Mouse (Mus musculus): Measurements from ENCODE around the gene Stat5a.

Gene Stat5a

GRCm38 (mm10) chr11:100858935-100859578 lies at the start of gene Stat5a:
Gene Stat5a (plus strand): TSS chr11:100859351.
- in situ Hi-C loops (cut with MboI, MseI), result no loop called here

DNA sequence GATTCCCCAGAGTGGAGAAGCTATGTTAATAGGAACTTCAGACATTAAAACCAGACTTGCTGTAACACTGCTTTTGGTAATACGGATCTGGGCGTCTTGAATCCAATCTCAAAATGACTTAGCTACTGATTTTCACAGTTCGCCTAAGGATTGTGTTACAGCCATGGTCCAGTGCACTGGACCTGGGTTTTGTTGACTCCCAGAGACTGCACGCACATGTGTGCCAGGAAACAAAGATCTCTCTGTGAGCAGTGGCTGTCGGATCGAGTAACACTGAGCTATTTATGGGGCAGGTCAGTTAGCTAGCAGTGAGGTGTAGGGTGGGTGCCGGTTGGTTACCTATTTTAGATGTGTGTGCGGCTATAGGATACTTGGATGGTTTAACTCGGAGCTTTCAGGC lies 48.6 kb upstream of the Stat5a start:
- in situ Hi-C loops (cut with MboI, MseI), result no loop called here

DNA sequence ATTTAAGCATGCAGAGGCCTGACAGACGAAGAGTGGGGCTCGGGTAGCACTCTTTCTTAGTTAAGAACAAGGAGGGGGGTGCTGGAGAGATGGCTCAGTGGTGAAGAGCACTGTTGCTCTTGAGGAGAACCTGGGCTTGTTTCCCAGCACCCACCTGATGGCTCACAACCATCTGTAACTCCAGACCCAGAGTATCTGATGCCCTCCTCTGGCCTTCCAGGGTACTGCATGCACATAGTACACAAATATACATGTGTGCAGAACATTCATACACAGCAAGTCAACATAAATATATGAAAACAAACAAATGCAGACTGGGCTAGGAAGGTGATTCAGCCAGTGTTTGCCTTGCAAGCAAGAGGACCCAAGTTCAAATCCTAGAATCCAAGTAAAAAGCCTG lies 48.0 kb upstream of the Stat5a start:
- in situ Hi-C loops (cut with MboI, MseI), result no loop called here

- in situ Hi-C loops (cut with MboI, MseI), result no loop called here
Measured at GRCm38 (mm10) chr11:100814498-100814897, 44.7 kb upstream of the Stat5a start.

- in situ Hi-C loops (cut with MboI, MseI), result loop anchor here in 1 of 2 experiments (5.0 kb wide), 1 partner anchor 36 kb away; the partner anchor contains the start of gene Stat5b
Measured at GRCm38 (mm10) chr11:100816342-100816741, 42.8 kb upstream of the Stat5a start.

GRCm38 (mm10) chr11:100816801-100817200 lies 42.4 kb upstream of the Stat5a start:
- in situ Hi-C loops (cut with MboI, MseI), result loop anchor here in 1 of 2 experiments (5.0 kb wide), 1 partner anchor 36 kb away; the partner anchor contains the start of gene Stat5b

- in situ Hi-C loops (cut with MboI, MseI), result loop anchor here in 1 of 2 experiments (5.0 kb wide), 1 partner anchor 35 kb away; the partner anchor contains the start of gene Stat5b
Measured at GRCm38 (mm10) chr11:100817311-100817710, 41.8 kb upstream of the Stat5a start.

DNA sequence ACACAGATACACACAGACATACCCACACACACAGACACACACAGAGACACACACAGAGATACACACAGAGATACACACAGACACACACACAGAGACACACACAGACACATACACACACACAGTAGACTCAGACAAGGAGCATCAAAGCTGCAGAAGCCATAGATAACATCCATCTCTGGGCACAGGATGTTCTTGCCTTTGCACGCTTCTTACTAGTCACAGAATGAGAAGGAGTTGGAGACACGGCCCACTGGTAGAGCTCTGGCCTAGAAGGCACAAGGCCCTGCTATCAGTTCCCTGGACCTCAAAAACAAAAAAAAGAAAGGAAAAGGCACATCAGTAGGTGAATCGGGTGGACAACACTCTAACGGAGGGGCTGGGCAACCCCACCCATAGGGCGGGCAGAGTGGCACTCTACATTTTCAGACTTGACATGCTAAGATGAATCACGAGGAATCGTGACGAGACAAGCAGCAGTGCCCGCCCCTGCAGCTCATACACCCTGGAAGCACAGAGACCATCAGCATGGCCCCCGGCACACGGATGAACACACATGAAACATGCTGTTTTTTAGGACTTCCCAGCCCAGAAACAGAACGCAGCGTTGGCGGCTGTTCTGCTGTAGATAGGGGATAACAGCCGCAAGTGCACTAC lies 40.7 kb upstream of the Stat5a start:
- in situ Hi-C loops (cut with MboI, MseI), result loop anchor here in 1 of 2 experiments (5.0 kb wide), 1 partner anchor 34 kb away; the partner anchor contains the start of gene Stat5b

DNA sequence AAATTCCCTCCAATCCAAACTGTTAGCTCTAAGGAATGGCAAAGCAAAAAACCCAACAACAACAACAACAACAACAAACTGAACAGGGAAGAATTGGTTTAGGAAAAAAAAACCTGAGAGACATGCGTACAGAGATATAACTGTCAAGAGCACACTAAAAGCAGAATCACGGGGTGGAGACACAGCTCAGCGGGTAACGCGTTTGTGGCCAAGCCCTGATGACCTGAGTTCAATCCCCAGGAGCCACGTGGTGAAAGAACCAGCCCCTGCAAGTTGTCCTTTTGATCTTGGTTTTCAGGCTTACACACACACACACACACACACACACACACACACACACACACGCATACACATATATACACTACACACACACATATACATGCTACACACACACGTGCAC lies 40.1 kb upstream of the Stat5a start:
- in situ Hi-C loops (cut with MboI, MseI), result loop anchor here in 1 of 2 experiments (5.0 kb wide), 1 partner anchor 33 kb away; the partner anchor contains the start of gene Stat5b

- in situ Hi-C loops (cut with MboI, MseI), result loop anchor here in 1 of 2 experiments (5.0 kb wide), 1 partner anchor 33 kb away; the partner anchor contains the start of gene Stat5b
Measured at GRCm38 (mm10) chr11:100819626-100820025, 39.5 kb upstream of the Stat5a start.

DNA sequence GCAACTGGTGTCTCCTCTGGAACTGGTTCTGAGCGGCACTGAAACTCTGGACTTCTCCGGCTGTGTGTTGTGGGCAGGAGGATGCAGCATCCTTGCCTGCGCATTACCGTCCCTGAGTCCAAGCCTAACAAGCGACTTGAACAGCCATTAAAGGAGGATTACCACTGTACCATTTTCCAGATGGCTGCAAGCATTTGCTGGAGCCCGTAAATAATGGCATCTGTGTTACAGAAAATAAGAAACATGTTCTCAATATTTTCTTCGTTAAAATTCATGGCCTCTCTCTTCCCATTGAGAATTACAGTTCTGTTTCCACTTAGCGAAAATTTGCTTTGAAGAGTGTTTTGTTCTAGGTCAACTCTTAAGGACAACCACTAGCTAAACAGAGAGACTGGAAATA lies 39.1 kb upstream of the Stat5a start:
- in situ Hi-C loops (cut with MboI, MseI), result no loop called here

DNA sequence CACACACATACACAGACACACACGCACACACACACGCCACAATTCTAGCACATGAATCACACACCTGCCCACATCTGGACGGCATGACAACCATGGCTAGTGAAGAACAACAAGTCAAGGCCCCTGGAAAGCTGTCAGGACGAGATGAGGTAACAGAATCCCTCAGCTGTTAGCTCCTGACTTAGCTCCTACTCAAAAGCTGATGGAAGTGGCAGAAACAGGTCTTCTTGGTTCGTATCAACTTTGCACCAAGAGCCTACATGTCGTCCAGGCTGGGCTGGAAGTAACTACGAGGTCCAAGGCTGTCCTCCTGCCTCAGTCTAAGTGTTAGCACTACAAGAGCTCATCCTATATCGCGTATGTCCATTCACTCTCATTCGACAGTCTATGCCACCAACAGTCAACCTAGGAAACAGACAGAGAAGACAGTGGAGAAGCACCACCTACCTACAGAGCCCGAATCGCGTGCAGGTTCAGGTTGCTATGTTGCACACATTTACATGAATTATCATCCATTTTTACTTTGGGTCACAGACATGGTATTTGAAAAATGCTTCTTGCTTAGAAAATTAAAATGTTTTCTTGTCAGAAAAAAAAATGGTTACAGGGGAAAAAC lies 37.4 kb upstream of the Stat5a start:
- in situ Hi-C loops (cut with MboI, MseI), result no loop called here

- in situ Hi-C loops (cut with MboI, MseI), result no loop called here
Measured at GRCm38 (mm10) chr11:100822365-100822764, 36.8 kb upstream of the Stat5a start.

DNA sequence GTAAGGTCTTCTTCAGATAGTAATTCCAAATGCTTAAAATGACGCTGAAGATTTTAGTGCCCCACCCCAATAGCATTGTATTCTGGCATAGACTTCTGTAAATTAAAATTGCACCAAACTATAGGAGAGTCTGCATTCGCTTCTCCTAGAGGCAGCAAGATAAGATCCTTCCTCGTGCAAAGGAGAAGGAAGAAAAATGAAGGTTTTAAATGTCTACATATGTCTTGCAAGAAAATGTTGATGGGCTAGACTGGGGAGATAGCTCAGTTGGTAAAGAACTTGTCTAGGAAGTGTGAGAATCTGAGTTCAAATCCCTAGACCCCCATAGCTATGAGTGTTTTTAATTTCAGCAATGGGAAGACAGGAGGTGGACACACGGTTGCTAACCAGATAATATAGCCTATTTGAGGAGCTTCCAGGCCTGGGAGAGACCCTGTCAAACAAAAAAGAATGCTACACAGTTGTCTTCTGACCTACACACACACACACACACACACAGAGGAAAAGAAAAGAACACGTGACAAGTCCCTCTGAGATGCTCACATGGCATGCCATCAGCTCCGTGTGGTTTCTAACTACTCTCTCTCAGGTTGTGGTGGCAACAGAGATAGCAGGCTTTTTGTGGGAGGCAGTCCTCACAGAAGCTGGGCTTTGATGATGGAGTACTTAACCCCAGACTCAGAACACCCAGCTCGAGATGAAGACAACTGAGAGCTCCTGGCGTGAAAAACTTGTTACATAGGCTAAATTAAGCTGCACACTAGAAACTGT lies 35.4 kb upstream of the Stat5a start:
- in situ Hi-C loops (cut with MboI, MseI), result no loop called here

DNA sequence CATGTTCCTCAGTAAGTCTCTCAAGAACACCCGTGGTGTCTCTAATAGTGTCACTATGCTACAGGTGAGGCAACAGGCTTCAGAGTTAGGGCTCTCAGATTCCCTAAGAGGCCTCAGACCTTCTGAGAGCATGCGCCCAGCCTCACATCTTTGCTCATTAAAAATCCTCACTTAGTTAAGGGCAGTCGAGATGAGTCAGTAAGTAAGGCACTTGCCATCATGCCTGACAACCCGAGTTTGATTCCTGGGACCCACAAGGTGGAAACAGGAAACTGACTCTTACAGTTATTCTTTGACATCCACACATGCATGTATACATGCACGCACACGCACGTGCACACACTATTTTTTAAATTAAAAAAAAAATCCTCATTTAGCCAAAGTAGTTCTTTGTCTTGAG lies 34.7 kb upstream of the Stat5a start:
- in situ Hi-C loops (cut with MboI, MseI), result no loop called here

DNA sequence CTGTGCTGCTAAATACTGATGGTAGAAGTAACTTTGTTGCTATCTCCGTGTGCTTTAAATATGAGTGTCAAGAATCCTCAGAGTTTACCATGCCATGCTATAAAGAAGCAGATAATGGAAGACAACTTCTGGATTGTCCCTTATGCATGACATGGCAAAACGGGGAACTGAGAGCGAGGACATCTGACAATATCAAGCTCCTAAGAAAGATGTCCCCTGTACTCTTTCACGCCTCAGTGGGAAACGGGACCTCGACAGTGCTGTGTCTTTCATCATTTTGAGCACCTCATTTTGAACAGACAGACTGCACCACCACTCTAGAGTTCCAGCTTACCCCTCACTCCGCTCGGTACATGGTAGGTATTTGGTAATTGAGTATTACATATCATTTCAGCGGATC lies 33.7 kb upstream of the Stat5a start:
- in situ Hi-C loops (cut with MboI, MseI), result no loop called here

DNA sequence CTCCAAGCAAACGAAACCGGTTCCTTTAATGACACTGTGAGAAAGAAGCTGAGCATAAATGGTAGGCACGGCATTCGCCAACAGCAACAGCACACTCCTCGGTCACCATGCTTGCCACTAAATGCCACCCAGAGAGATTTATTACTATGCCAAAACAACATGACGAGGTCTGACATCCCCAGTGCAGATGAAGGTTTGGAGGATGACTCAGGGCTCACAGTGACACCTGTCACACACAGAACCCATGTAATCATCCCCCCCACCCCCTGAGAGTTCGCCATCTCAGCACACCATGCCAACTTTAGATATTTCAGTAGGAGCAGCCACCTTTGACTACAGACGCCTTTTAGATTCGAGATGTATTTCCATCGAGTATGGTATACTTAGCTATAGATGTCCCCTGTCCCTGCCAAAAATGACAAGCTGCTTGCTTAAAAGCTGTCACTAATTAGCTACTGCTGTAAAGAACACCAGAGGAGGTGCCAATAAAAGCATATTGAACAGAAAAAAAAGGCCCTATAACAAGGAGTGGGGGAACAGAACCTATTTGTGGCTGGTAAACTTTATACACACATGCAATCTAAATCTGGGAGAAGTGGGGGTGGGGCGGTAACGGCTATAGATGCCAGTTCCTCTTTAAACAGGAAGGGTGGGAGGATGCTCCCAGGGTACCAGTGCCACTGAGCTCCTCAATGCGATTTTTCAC lies 32.8 kb upstream of the Stat5a start:
- in situ Hi-C loops (cut with MboI, MseI), result no loop called here

- in situ Hi-C loops (cut with MboI, MseI), result no loop called here
Measured at GRCm38 (mm10) chr11:100828676-100829151, 30.4 kb upstream of the Stat5a start.

DNA sequence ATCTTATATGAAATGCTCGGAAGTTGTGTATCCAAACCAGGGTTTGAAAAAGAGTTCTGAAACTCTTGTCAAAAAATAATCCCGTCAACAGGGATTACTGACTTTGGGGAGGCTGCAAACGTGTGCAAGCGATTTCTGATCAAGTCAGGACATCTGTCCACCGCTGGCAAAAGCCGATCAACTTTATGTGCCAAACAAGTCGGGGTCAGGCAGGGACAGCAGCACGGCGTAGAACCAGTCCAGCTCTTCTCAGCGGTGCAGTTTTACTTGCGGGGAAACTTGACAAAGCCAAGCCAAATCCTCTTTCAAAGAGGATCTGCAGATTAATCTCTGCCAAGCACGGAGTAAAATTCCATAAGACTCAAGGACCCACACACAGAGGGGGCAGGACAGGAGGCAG lies 29.5 kb upstream of the Stat5a start:
- in situ Hi-C loops (cut with MboI, MseI), result no loop called here

GRCm38 (mm10) chr11:100831396-100831795 lies 27.8 kb upstream of the Stat5a start:
- in situ Hi-C loops (cut with MboI, MseI), result no loop called here

DNA sequence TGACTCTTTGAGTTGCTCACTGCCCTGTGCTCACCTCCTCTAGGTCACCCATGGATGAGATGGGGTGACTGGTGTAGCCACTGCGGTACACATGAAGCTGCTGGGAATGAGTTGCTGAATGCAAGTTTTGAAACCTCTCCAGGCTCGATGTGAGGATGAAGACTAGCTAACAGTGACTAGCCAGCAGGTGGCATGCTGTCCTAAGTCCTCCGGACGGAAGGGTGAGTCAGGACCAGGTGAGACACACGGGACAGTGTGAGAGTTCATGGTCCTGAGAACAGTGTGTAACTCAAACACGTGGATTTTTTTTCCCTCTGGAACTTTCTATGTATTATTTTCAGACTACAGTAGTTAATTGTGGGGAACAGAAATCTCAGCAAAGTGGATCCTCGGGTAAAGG lies 25.7 kb upstream of the Stat5a start:
- in situ Hi-C loops (cut with MboI, MseI), result no loop called here

Data from T-helper 17 cell (primary cell).